Mouse (Mus musculus) induced T-regulatory cell, adult 2 months (primary cell): ENCODE data around the gene Negr1.

ENCODE experiments used
- DNase-seq: peaks from one replicate; pipeline ENCODE4 v3.0.0-alpha.2; 2012; ENCODE audit warnings: low read depth

The Negr1 gene

GRCm38 (mm10) chr3:156912816-156913215, 351.2 kb downstream of the Negr1 start:
- no peak for DNase-seq

GRCm38 (mm10) chr3:156921369-156921768, 359.8 kb downstream of the Negr1 start:
- no peak for DNase-seq

- DNase-seq = no peak
These were observed 361.6 kb downstream of the Negr1 start for GRCm38 (mm10) chr3:156923159-156923558.

DNA sequence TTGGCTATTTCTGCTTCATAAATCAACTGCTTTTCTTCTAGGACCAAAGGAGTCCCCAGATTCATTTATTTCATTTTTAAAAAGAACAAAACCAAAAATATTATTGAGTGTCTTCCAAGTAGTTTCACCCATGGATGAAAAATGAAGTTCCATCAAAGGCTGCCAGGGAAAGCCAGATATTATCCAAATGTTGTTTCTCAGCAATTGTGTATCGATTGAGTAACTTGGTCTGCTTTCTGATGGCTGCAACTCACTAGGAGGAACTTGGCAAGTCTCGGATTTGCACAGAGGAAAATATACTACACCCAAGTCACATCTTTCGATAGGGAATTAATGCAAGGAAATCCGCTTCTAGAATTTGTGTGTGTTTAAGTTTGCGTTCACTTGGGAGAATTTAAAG, 363.5 kb downstream of the Negr1 start:
- no peak for DNase-seq

- DNase-seq = no peak
These were observed 366.9 kb downstream of the Negr1 start for GRCm38 (mm10) chr3:156928396-156929061.

DNA sequence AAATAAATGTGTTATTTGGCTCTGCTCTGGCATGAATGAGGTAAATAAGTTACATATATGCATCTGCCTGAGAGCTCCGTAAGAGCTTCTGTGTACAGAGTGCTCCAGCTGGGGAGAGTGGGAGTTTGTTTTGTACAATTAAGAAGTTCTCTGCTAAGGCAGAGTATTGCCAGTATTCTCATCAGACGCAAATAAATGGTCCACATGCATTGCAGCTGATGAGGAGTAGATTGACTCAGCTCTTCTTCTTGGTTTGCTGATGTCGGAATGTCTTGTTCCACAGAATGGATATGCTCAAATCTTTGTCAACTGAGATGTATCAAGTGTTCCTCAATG, 367.4 kb downstream of the Negr1 start:
- DNase-seq = no peak

- DNase-seq = no peak
These were observed 368.3 kb downstream of the Negr1 start for GRCm38 (mm10) chr3:156929677-156930440.

DNA sequence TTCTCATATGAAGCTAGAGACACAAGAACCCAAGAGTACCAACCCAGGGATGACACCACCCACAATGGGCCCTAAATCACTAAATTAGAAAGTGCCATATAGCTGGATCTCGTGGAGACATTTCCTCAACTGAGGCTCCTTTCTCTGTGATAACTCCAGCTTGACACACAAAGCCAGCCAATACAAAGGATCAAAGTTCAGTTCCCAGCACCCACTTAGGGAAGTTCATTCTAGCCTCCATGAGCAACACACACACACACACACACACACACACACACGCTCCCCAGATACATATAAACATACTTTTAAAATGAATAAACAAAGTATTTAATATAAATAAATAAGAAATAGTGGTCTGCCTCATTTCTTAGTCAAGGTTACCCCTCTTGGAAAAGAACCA, 369.4 kb downstream of the Negr1 start:
- DNase-seq = no peak

GRCm38 (mm10) chr3:156931540-156931939, 369.9 kb downstream of the Negr1 start:
- no peak for DNase-seq

- no peak for DNase-seq
These were observed 373.2 kb downstream of the Negr1 start for GRCm38 (mm10) chr3:156934778-156935290.

GRCm38 (mm10) chr3:156947404-156947803, 385.8 kb downstream of the Negr1 start:
- DNase-seq = no peak

DNA sequence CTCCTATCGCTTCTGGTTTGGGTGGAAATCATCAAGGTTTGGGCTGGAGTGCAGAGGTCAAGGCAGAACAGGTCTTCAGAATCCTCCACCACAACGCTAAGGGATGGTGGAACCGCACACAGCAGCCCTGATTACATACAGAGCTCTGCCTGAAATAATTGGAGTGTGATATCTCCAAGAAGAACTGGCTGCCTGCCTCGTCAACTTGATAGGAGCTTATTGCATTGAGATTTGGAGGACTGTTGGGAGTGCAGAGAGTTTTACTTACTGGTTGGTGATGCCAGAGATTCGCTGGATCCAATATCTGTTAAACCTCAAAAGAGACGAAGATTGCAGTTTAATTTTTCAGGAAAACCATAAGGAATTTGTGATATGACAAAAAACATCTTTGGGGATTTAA, 391.4 kb downstream of the Negr1 start:
- no peak for DNase-seq

- no peak for DNase-seq
These were observed 393.5 kb downstream of the Negr1 start for GRCm38 (mm10) chr3:156955094-156955493.

- DNase-seq = no peak
These were observed 397.0 kb downstream of the Negr1 start for GRCm38 (mm10) chr3:156958640-156959039.

- DNase-seq = no peak
These were observed 407.2 kb downstream of the Negr1 start for GRCm38 (mm10) chr3:156968764-156969163.

- DNase-seq = no peak
These were observed 409.5 kb downstream of the Negr1 start for GRCm38 (mm10) chr3:156971104-156971503.

- DNase-seq = no peak
These were observed 415.2 kb downstream of the Negr1 start for GRCm38 (mm10) chr3:156976816-156977215.

DNA sequence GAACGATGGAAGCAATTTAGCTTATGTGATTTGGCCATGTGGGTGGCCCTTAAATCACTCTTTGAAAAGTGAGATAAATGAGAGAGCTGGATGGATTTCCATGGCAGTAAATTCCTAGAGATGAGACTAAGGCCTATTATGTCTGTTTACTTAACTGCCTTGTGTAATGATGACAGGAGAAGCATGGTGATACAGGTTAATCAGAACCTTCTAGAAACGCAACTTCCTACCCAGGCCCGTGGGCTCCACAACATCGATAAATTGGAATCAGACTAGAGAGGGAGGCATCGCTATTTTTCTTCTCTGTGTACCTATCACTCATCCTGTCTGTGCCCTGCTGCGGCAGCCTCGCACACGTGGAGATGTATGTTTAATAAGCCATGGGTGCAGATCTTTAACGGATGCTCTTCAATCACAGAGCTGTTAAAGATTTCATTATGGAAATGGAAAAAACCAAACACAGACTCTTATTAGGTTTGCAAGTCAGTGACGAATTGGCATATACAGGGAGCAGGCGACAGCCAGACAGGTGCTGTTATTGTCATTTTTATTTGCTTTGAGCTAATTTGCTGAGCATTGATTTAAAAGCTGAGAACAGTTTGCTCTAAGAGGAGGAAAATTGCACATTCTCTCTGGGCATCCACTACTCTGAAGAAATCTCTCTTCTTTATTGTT, 418.6 kb downstream of the Negr1 start:
- DNase-seq = no peak

DNA sequence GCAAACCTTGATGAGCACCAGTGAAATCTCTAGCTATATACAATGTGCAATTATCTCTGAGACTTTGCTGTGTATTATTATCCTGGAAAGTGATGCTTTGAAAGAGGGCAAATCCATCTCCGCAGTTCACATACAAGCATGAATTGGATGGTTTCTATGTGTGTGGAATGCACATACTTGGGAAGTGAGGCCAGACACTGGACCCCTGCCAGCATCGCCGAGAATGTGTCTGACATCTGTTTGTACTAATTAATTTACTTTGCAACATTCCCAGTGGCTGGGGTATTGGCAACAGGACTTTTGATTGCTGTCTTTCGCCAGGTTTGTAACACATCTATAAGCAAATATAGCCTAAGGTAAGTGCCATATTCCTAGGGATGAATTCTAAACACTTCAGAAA, 420.5 kb downstream of the Negr1 start:
- no peak for DNase-seq

GRCm38 (mm10) chr3:156987113-156987512, 425.5 kb downstream of the Negr1 start:
- no peak for DNase-seq

- DNase-seq = no peak
These were observed 430.6 kb downstream of the Negr1 start for GRCm38 (mm10) chr3:156992171-156992570.

GRCm38 (mm10) chr3:156992811-156993210, 431.2 kb downstream of the Negr1 start:
- no peak for DNase-seq
